In genomic region chr11:26513683-26514082, GRCm38 (mm10) we compare ENCODE assay signal across 16 mouse cellular contexts.
DNase-seq lines count a peak whose midpoint lies in the region; ATAC-seq and TF ChIP-seq lines count a peak whose summit lies in the region.
"Had no signal": no experiment of that assay in that cellular context is flagged by ENCODE, and none has a peak within 500 bp of the region (broad histone marks: within the 10 kb centered on the region; RNA-seq: fewer than 3 reads in every experiment).

No protein-coding gene starts in this region.

- H3K9me3 ChIP-seq in forebrain, embryonic 15.5 days = no peaks in the 10 kb centered on the region
- H3K9me3 ChIP-seq in forebrain, embryonic 11.5 days (ENCODE audit: control insufficient read depth, low read length) = no peaks in the 10 kb centered on the region
- no peaks in the 10 kb centered on the region for H3K9me3 ChIP-seq in midbrain, embryonic 14.5 days (ENCODE audit: control insufficient read depth, low read length)
- H3K9me3 ChIP-seq in midbrain, embryonic 15.5 days = no peaks in the 10 kb centered on the region
- H3K9me3 ChIP-seq: intestine, embryonic 15.5 days had no signal

- no peak for DNase-seq in forebrain, embryonic 11.5 days (ENCODE audit: low spot score)
- no peak for DNase-seq in layer of hippocampus, adult 2 months (ENCODE audit: low spot score in 2 of 2)
- no peak for DNase-seq in layer of hippocampus, adult 8-10 months (ENCODE audit: low spot score in 2 of 2)
- DNase-seq in midbrain, embryonic 14.5 days = peak; percentile 30
- DNase-seq in splenic B cell, adult 2 months (ENCODE audit: low read depth, low spot score) = peak; percentile 4
- no peak for DNase-seq in right cerebral cortex, postnatal 36 days (ENCODE audit: low spot score in 2 of 2)
- DNase-seq: adrenal gland, postnatal 14 days; cerebellum, postnatal 36 days; kidney, postnatal 36 days; lung, adult 2 months; right cerebral cortex, adult 18-20 months; spleen, adult 18-20 months; thymus, postnatal 4 days had no signal

- 0 out of 2 replicates have a peak, but pooled peaks have one; percentile 72 for ATAC-seq in forebrain, embryonic 15.5 days (replicated peaks)
- ATAC-seq in forebrain, embryonic 11.5 days (replicated peaks; ENCODE audit: low FRiP score) = no peak
- no peak for ATAC-seq in midbrain, embryonic 14.5 days (ENCODE audit: low FRiP score, low TSS enrichment)
- ATAC-seq in midbrain, embryonic 15.5 days (replicated peaks) = no peak
- ATAC-seq: intestine, embryonic 15.5 days had no signal

- no peaks in the 10 kb centered on the region for H3K4me1 ChIP-seq in forebrain, embryonic 15.5 days
- no peaks in the 10 kb centered on the region for H3K4me1 ChIP-seq in forebrain, embryonic 11.5 days (replicated peaks; ENCODE audit: control insufficient read depth, insufficient read depth, low read length)
- H3K4me1 ChIP-seq in midbrain, embryonic 14.5 days (ENCODE audit: control insufficient read depth, insufficient read depth, low read length) = no peaks in the 10 kb centered on the region
- H3K4me1 ChIP-seq in midbrain, embryonic 15.5 days = no peaks in the 10 kb centered on the region
- H3K4me1 ChIP-seq: intestine, embryonic 15.5 days had no signal

- H3K4me3 ChIP-seq in forebrain, embryonic 15.5 days = no peak overlapping the region
- H3K4me3 ChIP-seq in forebrain, embryonic 11.5 days (ENCODE audit: low read depth, low read length) = no peak overlapping the region
- no peak overlapping the region for H3K4me3 ChIP-seq in layer of hippocampus, adult 2 months
- H3K4me3 ChIP-seq in midbrain, embryonic 14.5 days (replicated peaks; ENCODE audit: low read depth, low read length) = no peak overlapping the region
- no peak overlapping the region for H3K4me3 ChIP-seq in midbrain, embryonic 15.5 days
- H3K4me3 ChIP-seq: intestine, embryonic 15.5 days had no signal

- no peak overlapping the region for H3K4me2 ChIP-seq in forebrain, embryonic 15.5 days (replicated peaks)
- no peak overlapping the region for H3K4me2 ChIP-seq in forebrain, embryonic 11.5 days (ENCODE audit: low read depth, low read length, severe bottlenecking)
- H3K4me2 ChIP-seq in midbrain, embryonic 14.5 days (ENCODE audit: low read length) = no peak overlapping the region
- no peak overlapping the region for H3K4me2 ChIP-seq in midbrain, embryonic 15.5 days
- H3K4me2 ChIP-seq: intestine, embryonic 15.5 days had no signal

- no peak overlapping the region for H3K27ac ChIP-seq in forebrain, embryonic 15.5 days (replicated peaks)
- no peak overlapping the region for H3K27ac ChIP-seq in forebrain, embryonic 11.5 days (ENCODE audit: low read depth, low read length)
- H3K27ac ChIP-seq in layer of hippocampus, adult 2 months = no peak overlapping the region
- no peak overlapping the region for H3K27ac ChIP-seq in midbrain, embryonic 14.5 days (replicated peaks; ENCODE audit: low read depth, low read length)
- H3K27ac ChIP-seq in midbrain, embryonic 15.5 days = no peak overlapping the region
- H3K27ac ChIP-seq: intestine, embryonic 15.5 days had no signal

- H3K9ac ChIP-seq in forebrain, embryonic 15.5 days (replicated peaks) = no peak overlapping the region
- no peak overlapping the region for H3K9ac ChIP-seq in forebrain, embryonic 11.5 days (ENCODE audit: low read length)
- no peak overlapping the region for H3K9ac ChIP-seq in midbrain, embryonic 14.5 days (replicated peaks; ENCODE audit: low read length)
- H3K9ac ChIP-seq in midbrain, embryonic 15.5 days = no peak overlapping the region
- H3K9ac ChIP-seq: intestine, embryonic 15.5 days had no signal

- H3K27me3 ChIP-seq in forebrain, embryonic 15.5 days = no peaks in the 10 kb centered on the region
- no peaks in the 10 kb centered on the region for H3K27me3 ChIP-seq in forebrain, embryonic 11.5 days (ENCODE audit: control insufficient read depth, insufficient read depth, low read length)
- H3K27me3 ChIP-seq in midbrain, embryonic 14.5 days (ENCODE audit: control insufficient read depth, insufficient read depth, low read length) = no peaks in the 10 kb centered on the region
- no peaks in the 10 kb centered on the region for H3K27me3 ChIP-seq in midbrain, embryonic 15.5 days (replicated peaks)
- H3K27me3 ChIP-seq in splenic B cell, adult 2 months (ENCODE audit: control insufficient read depth, insufficient read depth, low read length, poor library complexity, severe bottlenecking) = no peaks in the 10 kb centered on the region
- H3K27me3 ChIP-seq: intestine, embryonic 15.5 days had no signal

- peak; percentile 54 for TF ChIP-seq CTCF in layer of hippocampus, adult 2 months (conservative IDR thresholded peaks at IDR 0.05)

- H3K36me3 ChIP-seq in forebrain, embryonic 15.5 days = no peaks in the 10 kb centered on the region
- no peaks in the 10 kb centered on the region for H3K36me3 ChIP-seq in forebrain, embryonic 11.5 days (ENCODE audit: control insufficient read depth, insufficient read depth, low read length)
- H3K36me3 ChIP-seq in midbrain, embryonic 14.5 days (ENCODE audit: control insufficient read depth, insufficient read depth, low read length) = no peaks in the 10 kb centered on the region
- no peaks in the 10 kb centered on the region for H3K36me3 ChIP-seq in midbrain, embryonic 15.5 days (replicated peaks)
- no peaks in the 10 kb centered on the region for H3K36me3 ChIP-seq in splenic B cell, adult 2 months (ENCODE audit: control insufficient read depth, insufficient read depth, low read length, poor library complexity, severe bottlenecking)
- H3K36me3 ChIP-seq: intestine, embryonic 15.5 days had no signal

Comparison
In these comparisons a context has a peak if more than half of its experiments do, and no peak if none do; other contexts are left out.
1. DNase-seq: peak in midbrain, embryonic 14.5 days (single experiment) and splenic B cell, adult 2 months (single experiment); none in forebrain, embryonic 11.5 days (single experiment), layer of hippocampus, adult 2 months (0 of 2), layer of hippocampus, adult 8-10 months (0 of 2) and right cerebral cortex, postnatal 36 days (0 of 2).